Mouse (Mus musculus) ES-E14 (cell line): ENCODE results near the gene Mad2l1bp.

ENCODE experiments used
- CHD2 ChIP-seq: IDR thresholded peaks from 2 replicates; pipeline ENCODE4 v1.6.1; 2014; ENCODE audit warnings: mild to moderate bottlenecking, low read depth, low read length, inconsistent platforms
- MAFK ChIP-seq: IDR thresholded peaks from 2 replicates; pipeline ENCODE4 v1.6.1; 2014; ENCODE audit warnings: mild to moderate bottlenecking, low read depth, low read length, inconsistent platforms; ENCODE audit not compliant: insufficient read depth
- ZNF384 ChIP-seq: IDR thresholded peaks from 2 replicates; pipeline ENCODE4 v1.6.1; 2012; ENCODE audit warnings: low read depth, low read length, inconsistent platforms

DNA sequence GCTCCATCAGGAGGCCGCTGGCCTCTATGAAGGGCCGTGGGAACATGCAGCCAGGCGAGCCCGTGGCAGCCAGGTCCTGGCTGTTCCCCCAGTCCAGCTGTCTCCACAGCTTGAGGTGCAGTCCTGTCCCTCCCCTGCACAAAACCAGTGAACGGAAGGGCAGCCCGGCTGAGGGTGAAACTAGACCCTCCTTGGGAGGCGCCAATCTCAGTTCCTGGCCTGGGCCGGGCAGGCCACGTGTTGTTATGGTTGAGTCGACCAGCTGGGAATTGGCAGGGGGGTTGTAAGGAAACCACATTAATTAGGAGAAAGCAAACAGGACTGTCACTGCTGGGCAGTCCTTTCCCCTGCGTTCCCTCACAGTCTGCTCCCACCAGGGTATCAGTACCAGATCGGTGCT is 48.9 kb downstream of the Mad2l1bp start:
- TF ChIP-seq ZNF384 (no peak), MAFK (no peak), CHD2 (no peak)
